Mouse (Mus musculus): ENCODE measurements at regions not wholly inside any gene's neighbourhood (a gene's known extent, or its start where the extent isn't known, plus 50 kb on each side); places are given as distances from the start of the nearest gene placed in this dataset.

GRCm38 (mm10) chr4:125410736-125411441 is 79.6 kb upstream of the Grik3 start:
- DNase-seq (ENCODE audit: low read depth, low spot score), result no peak
- H3K27ac ChIP-seq (ENCODE audit: control insufficient read depth, low read depth, low read length), result no peak overlapping the region
- H3K27me3 ChIP-seq (ENCODE audit: control insufficient read depth in 1 of 2, insufficient read depth in 2 of 2, low read length in 2 of 2), result no peaks in the 10 kb centered on the region
- no peaks in the 10 kb centered on the region for H3K9me3 ChIP-seq (replicated peaks; ENCODE audit: insufficient read depth, low read length)
- no peaks in the 10 kb centered on the region for H3K4me1 ChIP-seq (ENCODE audit: control insufficient read depth in 1 of 2, insufficient read depth in 2 of 2, low read length in 2 of 2)
- no peak for TF ChIP-seq KAT2A (conservative IDR thresholded peaks at IDR 0.05; ENCODE audit: low read depth, low read length)
- TF ChIP-seq SIN3A (IDR thresholded peaks at IDR 0.05; ENCODE audit: low read length), result no peak
- no peak for TF ChIP-seq GABPA (IDR thresholded peaks at IDR 0.05; ENCODE audit: low read depth, low read length)
- TF ChIP-seq HCFC1 (IDR thresholded peaks at IDR 0.05; ENCODE audit: low read depth, low read length), result no peak
- no peak for TF ChIP-seq NRF1 (IDR thresholded peaks at IDR 0.05; ENCODE audit: insufficient read depth, low read depth, low read length, poor library complexity, severe bottlenecking)
- no peak overlapping the region for H3K4me3 ChIP-seq (ENCODE audit: control insufficient read depth in 1 of 2, insufficient read depth in 1 of 2, low read depth in 2 of 2, low read length in 2 of 2)
- H3K36me3 ChIP-seq (ENCODE audit: control insufficient read depth in 1 of 2, insufficient read depth in 2 of 2, low read length in 2 of 2), result no peaks in the 10 kb centered on the region
- no peak overlapping the region for H3K9ac ChIP-seq (ENCODE audit: control insufficient read depth, low read depth, low read length, poor library complexity, severe bottlenecking)
- no peaks in the 10 kb centered on the region for H3K79me2 ChIP-seq (ENCODE audit: control insufficient read depth, insufficient read depth, low read length, poor library complexity)

DNA sequence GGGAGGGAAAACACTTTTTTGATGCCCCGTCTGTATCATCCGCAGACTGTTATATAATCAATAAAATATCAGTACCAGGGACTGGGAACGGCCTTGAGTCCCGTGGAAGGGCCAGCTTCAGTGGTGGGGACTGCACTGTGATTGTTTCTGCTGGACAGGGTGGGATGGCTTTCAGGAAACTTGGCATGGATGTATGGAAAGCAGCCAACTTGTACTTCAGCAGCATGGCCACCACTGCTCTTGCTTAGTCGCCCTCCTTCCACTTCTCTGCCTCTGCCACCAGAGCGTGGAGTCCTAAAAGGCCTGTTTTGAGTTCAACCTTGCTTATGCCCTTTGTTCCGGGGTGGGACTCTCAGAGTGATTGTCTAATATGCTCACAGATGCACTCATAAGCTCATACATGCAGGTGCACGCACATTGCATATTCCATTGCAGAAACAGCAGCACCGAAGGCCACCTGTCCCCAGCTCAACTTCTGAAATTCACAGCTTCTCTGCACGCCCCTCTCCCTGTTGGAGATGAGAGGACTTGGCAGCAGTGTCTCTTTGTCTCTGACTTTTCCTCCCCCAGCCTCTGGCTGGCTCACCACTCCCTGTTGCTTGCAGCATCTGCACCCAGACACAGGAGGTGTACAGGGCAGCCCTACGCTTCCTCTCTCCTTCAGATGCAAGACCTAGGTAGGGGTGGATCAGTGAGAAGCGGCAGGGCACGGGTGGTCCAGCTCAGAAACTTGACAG is 91.0 kb upstream of the Grik3 start:
- no peak overlapping the region for H3K4me3 ChIP-seq (ENCODE audit: control insufficient read depth in 1 of 2, insufficient read depth in 1 of 2, low read depth in 2 of 2, low read length in 2 of 2)
- no peaks in the 10 kb centered on the region for H3K9me3 ChIP-seq (replicated peaks; ENCODE audit: insufficient read depth, low read length)
- no peaks in the 10 kb centered on the region for H3K36me3 ChIP-seq (ENCODE audit: control insufficient read depth in 1 of 2, insufficient read depth in 2 of 2, low read length in 2 of 2)
- no peak overlapping the region for H3K27ac ChIP-seq (ENCODE audit: control insufficient read depth, low read depth, low read length)
- TF ChIP-seq TBP (IDR thresholded peaks at IDR 0.05; ENCODE audit: low read depth, low read length), result no peak
- no peak for TF ChIP-seq MAX (IDR thresholded peaks at IDR 0.05; ENCODE audit: low read length)
- no peak for TF ChIP-seq JUND (IDR thresholded peaks at IDR 0.05; ENCODE audit: low read depth, low read length)
- no peak for TF ChIP-seq CHD2 (IDR thresholded peaks at IDR 0.05; ENCODE audit: low read length)
- TF ChIP-seq RAD21 (IDR thresholded peaks at IDR 0.05; ENCODE audit: low read depth, low read length), result no peak
- TF ChIP-seq UBTF (IDR thresholded peaks at IDR 0.05; ENCODE audit: borderline replicate concordance, insufficient read depth, low read depth, low read length), result no peak
- no peak for TF ChIP-seq ETS1 (IDR thresholded peaks at IDR 0.05; ENCODE audit: low read depth, low read length)
- TF ChIP-seq TCF12 (IDR thresholded peaks at IDR 0.05; ENCODE audit: low read depth, low read length), result no peak
- no peak for TF ChIP-seq ZNF384 (IDR thresholded peaks at IDR 0.05; ENCODE audit: low read depth, low read length)
- TF ChIP-seq USF2 (IDR thresholded peaks at IDR 0.05; ENCODE audit: borderline replicate concordance in 1 of 2, insufficient read depth in 1 of 2, low read depth in 1 of 2, low read length in 2 of 2), result no peak
- TF ChIP-seq MAZ (IDR thresholded peaks at IDR 0.05; ENCODE audit: low read depth, low read length), result no peak
- TF ChIP-seq EP300 (IDR thresholded peaks at IDR 0.05; ENCODE audit: low read depth in 1 of 2, low read length in 2 of 2), result no peak
- no peak for TF ChIP-seq E2F4 (IDR thresholded peaks at IDR 0.05; ENCODE audit: borderline replicate concordance, low read depth, low read length)
- TF ChIP-seq RCOR1 (IDR thresholded peaks at IDR 0.05; ENCODE audit: low read depth, low read length), result no peak
- TF ChIP-seq POLR2A (IDR thresholded peaks at IDR 0.05; ENCODE audit: control insufficient read depth in 1 of 2, insufficient read depth in 1 of 2, low read depth in 1 of 2, low read length in 2 of 2, poor library complexity in 1 of 2), result no peak
- no peak for TF ChIP-seq MYB (IDR thresholded peaks at IDR 0.05; ENCODE audit: low read depth, low read length)
- TF ChIP-seq TAL1 (IDR thresholded peaks at IDR 0.05; ENCODE audit: low read length), result no peak
- TF ChIP-seq NRF1 (IDR thresholded peaks at IDR 0.05; ENCODE audit: insufficient read depth, low read depth, low read length, poor library complexity, severe bottlenecking), result no peak
- no peaks in the 10 kb centered on the region for H3K27me3 ChIP-seq (ENCODE audit: control insufficient read depth in 1 of 2, insufficient read depth in 2 of 2, low read length in 2 of 2)
- no peaks in the 10 kb centered on the region for H3K4me1 ChIP-seq (ENCODE audit: control insufficient read depth in 1 of 2, insufficient read depth in 2 of 2, low read length in 2 of 2)
- DNase-seq (ENCODE audit: low read depth, low spot score), result no peak
- H3K79me2 ChIP-seq (ENCODE audit: control insufficient read depth, insufficient read depth, low read length, poor library complexity), result no peaks in the 10 kb centered on the region
- H3K9ac ChIP-seq (ENCODE audit: control insufficient read depth, low read depth, low read length, poor library complexity, severe bottlenecking), result no peak overlapping the region
